Mouse (Mus musculus) liver, embryonic 16.5 days (tissue): ENCODE results near the gene Loxl3. TPM values are rescaled to one million over a fixed set of nuclear protein-coding genes. Genes with fewer than 3 reads are reported as not detected.

ENCODE experiments used
- ATAC-seq: fragments of 200-750 bp; cut with Nextera tagmentation; 2 replicates; pipeline ENCODE4 v1.8.0; 2017; ENCODE audit warnings: low read depth, mild to moderate bottlenecking, moderate number of reproducible peaks, moderate library complexity
- H3K27ac ChIP-seq: fragments of 300-500 bp; sonication (generic); 2 replicates; pipeline ENCODE4 v1.5.1; 2014; ENCODE audit warnings: mild to moderate bottlenecking, low read length
- H3K27me3 ChIP-seq: fragments of 300-500 bp; sonication (generic); 2 replicates; pipeline ENCODE4 v1.6.1; 2014; ENCODE audit warnings: low read depth, low read length, mixed read lengths; ENCODE audit not compliant: control insufficient read depth, insufficient read depth
- H3K36me3 ChIP-seq: fragments of 300-500 bp; sonication (generic); 2 replicates; pipeline ENCODE4 v1.6.1; 2014; ENCODE audit warnings: mild to moderate bottlenecking; ENCODE audit not compliant: control insufficient read depth, insufficient read depth
- H3K4me1 ChIP-seq: fragments of 300-500 bp; sonication (generic); 2 replicates; pipeline ENCODE4 v1.6.1; 2014; ENCODE audit warnings: low read depth, low read length, mixed read lengths; ENCODE audit not compliant: control insufficient read depth
- H3K4me2 ChIP-seq: fragments of 300-500 bp; sonication (generic); 2 replicates; pipeline ENCODE4 v1.6.1; 2014; ENCODE audit warnings: low read depth, low read length, mixed read lengths
- H3K4me3 ChIP-seq: fragments of 300-500 bp; sonication (generic); 2 replicates; pipeline ENCODE4 v1.5.1; 2014; ENCODE audit warnings: low read depth, mild to moderate bottlenecking, low read length
- H3K9ac ChIP-seq: fragments of 300-500 bp; sonication (generic); 2 replicates; pipeline ENCODE4 v1.6.1; 2014; ENCODE audit warnings: low read depth, low read length
- H3K9me3 ChIP-seq: fragments of 300-500 bp; sonication (generic); replicated peaks from 2 replicates; pipeline ENCODE4 v1.6.1; 2016; ENCODE audit warnings: low read length; ENCODE audit not compliant: control insufficient read depth
- WGBS: fragments of 180-500 bp; shearing (Covaris S2); extraction: QIAGEN DNeasy Blood & Tissue Kit; methylation state at CpG from one replicate; pipeline ENCODE4 v1.1.7; 2014; ENCODE audit not compliant: insufficient replicate concordance; 5-methylcytosine and 5-hydroxymethylcytosine counted together
- polyA plus RNA-seq: library from polyadenylated mRNA; unstranded; fragments of >200 nt; fragmentation: Nextera tagmentation; extraction: Ambion mirVana; gene quantifications from 2 replicates; pipeline ENCODE4 v1.2.1, GENCODE M21; 2015

The Loxl3 gene
- polyA plus RNA-seq = 1.9 and 2.1 TPM in 2 replicates

- H3K4me3 ChIP-seq = peak within 1 kb of the TSS; percentile 78
- H3K27ac ChIP-seq = peak within 1 kb of the TSS; percentile 83
- peak within 1 kb of the TSS; percentile 77 for H3K9ac ChIP-seq
- H3K27me3 ChIP-seq = peaks cover 14% of the 10 kb centered on the region
- WGBS = 2% methylated on average over 51 of the region's 51 CpGs
- H3K9me3 ChIP-seq = no peaks in the 10 kb centered on the region
- peaks cover 30% of the 10 kb centered on the region for H3K4me1 ChIP-seq
- ATAC-seq = peak; percentile 91
- H3K4me2 ChIP-seq = peak within 1 kb of the TSS; percentile 66
- H3K36me3 ChIP-seq = peaks cover 6% of the 10 kb centered on the region; the same call in 1 of the 2 replicates
Observed at GRCm38 (mm10) chr6:83033249-83034185, at the start of gene Loxl3, which contains the start of gene Dok1. Gene Loxl3, plus strand, starts transcription at chr6:83034173. Gene Dok1, minus strand, starts transcription at chr6:83033471.

- H3K9ac ChIP-seq = no peak overlapping the region
- no peaks in the 10 kb centered on the region for H3K27me3 ChIP-seq
- no peak overlapping the region for H3K4me2 ChIP-seq
- WGBS = 53% methylated on average over 9 of the region's 9 CpGs
- no peaks in the 10 kb centered on the region for H3K9me3 ChIP-seq
- no peaks in the 10 kb centered on the region for H3K36me3 ChIP-seq
- H3K4me3 ChIP-seq = no peak overlapping the region
- H3K27ac ChIP-seq = no peak overlapping the region
- ATAC-seq = no peak
- H3K4me1 ChIP-seq = no peaks in the 10 kb centered on the region
Observed at GRCm38 (mm10) chr6:82987411-82987971, 46.5 kb upstream of the Loxl3 start.

- H3K4me3 ChIP-seq = no peak overlapping the region
- H3K27me3 ChIP-seq = no peaks in the 10 kb centered on the region
- peaks cover 21% of the 10 kb centered on the region for H3K4me1 ChIP-seq
- no peak for ATAC-seq
- 38% methylated on average over 1 of the region's 1 CpGs for WGBS
- no peak overlapping the region for H3K27ac ChIP-seq
- no peak overlapping the region for H3K9ac ChIP-seq
- no peaks in the 10 kb centered on the region for H3K9me3 ChIP-seq
- H3K36me3 ChIP-seq = no peaks in the 10 kb centered on the region
- H3K4me2 ChIP-seq = no peak overlapping the region
Observed at GRCm38 (mm10) chr6:82993696-82994095, 40.3 kb upstream of the Loxl3 start.

GRCm38 (mm10) chr6:82994372-82994771, 39.6 kb upstream of the Loxl3 start:
- WGBS = 67% methylated on average over 7 of the region's 7 CpGs
- no peak for ATAC-seq

GRCm38 (mm10) chr6:82996740-82997315, 37.1 kb upstream of the Loxl3 start:
- H3K9ac ChIP-seq = peak overlapping the region; percentile 55
- peak overlapping the region; percentile 93 for H3K27ac ChIP-seq
- WGBS = 3% methylated on average over 11 of the region's 11 CpGs
- H3K9me3 ChIP-seq = no peaks in the 10 kb centered on the region
- H3K4me3 ChIP-seq = peak overlapping the region; percentile 41
- no peaks in the 10 kb centered on the region for H3K36me3 ChIP-seq
- peak; percentile 92 for ATAC-seq
- peaks cover 21% of the 10 kb centered on the region for H3K4me1 ChIP-seq
- H3K4me2 ChIP-seq = peak overlapping the region; percentile 61
- H3K27me3 ChIP-seq = no peaks in the 10 kb centered on the region

More at GRCm38 (mm10) chr6:82994372-82994771, 39.6 kb upstream of the Loxl3 start:
- Histone ChIP-seq H3K36me3 (no peaks in the 10 kb centered on the region), H3K27ac (no peak overlapping the region), H3K9me3 (no peaks in the 10 kb centered on the region), H3K4me2 (no peak overlapping the region), H3K9ac (no peak overlapping the region), H3K27me3 (no peaks in the 10 kb centered on the region), H3K4me1 (peaks cover 21% of the 10 kb centered on the region), H3K4me3 (no peak overlapping the region)

GRCm38 (mm10) chr6:82997511-82998102, 36.4 kb upstream of the Loxl3 start:
- H3K4me1 ChIP-seq = peaks cover 21% of the 10 kb centered on the region
- peak overlapping the region; percentile 93 for H3K27ac ChIP-seq
- WGBS = 27% methylated on average over 7 of the region's 7 CpGs
- H3K9me3 ChIP-seq = no peaks in the 10 kb centered on the region
- no peaks in the 10 kb centered on the region for H3K36me3 ChIP-seq
- H3K4me3 ChIP-seq = no peak overlapping the region
- no peaks in the 10 kb centered on the region for H3K27me3 ChIP-seq
- H3K9ac ChIP-seq = peak overlapping the region; percentile 55
- peak; percentile 23; the same call in 1 of the 2 replicates for ATAC-seq
- H3K4me2 ChIP-seq = peak overlapping the region; percentile 61

GRCm38 (mm10) chr6:82998326-82998725, 35.6 kb upstream of the Loxl3 start:
- peaks cover 24% of the 10 kb centered on the region for H3K4me1 ChIP-seq
- H3K36me3 ChIP-seq = no peaks in the 10 kb centered on the region
- H3K9ac ChIP-seq = no peak overlapping the region
- ATAC-seq = no peak
- no peaks in the 10 kb centered on the region for H3K9me3 ChIP-seq
- H3K4me2 ChIP-seq = no peak overlapping the region
- 64% methylated on average over 4 of the region's 4 CpGs for WGBS
- peak overlapping the region; percentile 93 for H3K27ac ChIP-seq
- H3K27me3 ChIP-seq = no peaks in the 10 kb centered on the region
- H3K4me3 ChIP-seq = no peak overlapping the region

GRCm38 (mm10) chr6:82999986-83000385, 34.0 kb upstream of the Loxl3 start:
- Histone ChIP-seq H3K4me1 (peaks cover 40% of the 10 kb centered on the region), H3K27ac (no peak overlapping the region), H3K4me2 (no peak overlapping the region), H3K9me3 (no peaks in the 10 kb centered on the region), H3K4me3 (no peak overlapping the region), H3K9ac (no peak overlapping the region), H3K27me3 (no peaks in the 10 kb centered on the region), H3K36me3 (no peaks in the 10 kb centered on the region)
- ATAC-seq = no peak
- WGBS = 79% methylated on average over 8 of the region's 8 CpGs
